Mouse (Mus musculus) left cerebral cortex, postnatal 25 days (tissue): ENCODE data around the gene Npr1. TPM values are rescaled to one million over a fixed set of nuclear protein-coding genes. Genes with fewer than 3 reads are reported as not detected.

Source experiments
- DNase-seq, 2 experiments: peaks; one replicate each; pipeline ENCODE4 v3.0.0; 2022; ENCODE audit warnings: low spot score in 2 of 2, mixed read lengths in 1 of 2
- intact Hi-C: fragments of 180-260 bp; cut with DNase I; formaldehyde crosslinking; loops from one replicate; pipeline ENCODE4 v1.15.1; 2025
- total RNA-seq, 2 experiments: library from RNA; stranded (reverse); gene quantifications; 2 replicates each; pipeline ENCODE4 v1.2.3; 2021

Gene Npr1
- total RNA-seq, 2 experiments from 2014 or later, result 3.0 to 3.1 TPM

DNA sequence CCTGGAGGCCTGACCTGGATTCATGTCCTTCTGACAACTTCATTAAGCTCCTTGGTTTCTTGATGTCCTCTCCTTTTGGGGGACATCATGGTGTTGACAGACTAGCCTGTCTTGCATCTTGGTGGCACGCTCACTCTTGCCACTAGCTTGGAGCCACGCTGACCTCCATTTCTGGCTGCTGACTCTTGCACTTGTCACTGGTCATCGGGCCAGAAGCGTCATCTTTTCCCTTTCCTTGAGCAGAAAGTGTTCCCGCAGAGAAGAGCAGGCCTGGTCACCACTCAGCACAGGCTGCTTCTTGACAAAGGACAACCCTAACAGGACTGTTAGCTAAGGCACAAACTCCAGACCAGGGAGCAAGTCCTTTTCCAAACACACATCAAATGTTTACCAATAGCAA, 59.3 kb downstream of the Npr1 start:
- no peak for DNase-seq
- intact Hi-C loops, result no loop called here

DNA sequence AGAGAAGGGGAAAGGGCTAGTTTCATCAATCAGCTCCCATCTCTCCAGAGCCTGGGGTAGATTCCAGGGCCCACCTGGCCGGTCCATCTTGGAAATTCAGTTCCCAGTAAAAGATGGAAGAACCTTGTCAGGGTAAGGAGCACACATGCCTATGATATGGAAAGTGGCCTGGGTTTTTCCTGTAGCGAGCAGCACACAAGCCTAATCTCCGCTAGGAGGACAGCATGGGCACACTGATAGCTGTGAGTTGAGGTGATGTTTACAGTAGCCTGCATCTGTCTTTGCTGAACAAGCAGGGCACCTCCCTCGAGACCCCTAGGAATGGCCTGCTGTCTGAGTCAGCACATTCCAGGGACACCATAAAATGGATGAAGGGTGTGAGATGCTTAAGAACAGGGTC, 61.1 kb downstream of the Npr1 start:
- no peak for DNase-seq
- intact Hi-C loops, result no loop called here

DNA sequence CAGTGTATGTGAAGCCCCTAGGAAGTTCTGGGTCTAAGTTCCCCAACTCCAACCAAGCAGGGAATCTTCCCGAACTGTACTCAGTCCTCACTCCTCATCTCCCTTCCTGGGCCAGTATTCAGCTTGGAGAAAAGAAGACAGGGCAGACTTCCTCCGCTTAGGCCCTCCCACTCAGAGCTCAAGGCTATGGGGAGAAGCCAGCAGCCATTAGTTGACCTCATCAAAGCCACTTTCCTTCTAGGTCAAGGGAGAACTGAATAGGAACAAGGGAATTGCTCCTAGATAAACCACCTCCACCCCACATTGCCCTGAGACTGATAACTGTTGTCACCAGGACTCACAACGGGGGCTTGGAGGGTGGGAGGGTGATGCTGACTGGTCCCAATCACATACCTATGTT, 61.5 kb downstream of the Npr1 start:
- no peak for DNase-seq
- intact Hi-C loops, result no loop called here

DNA sequence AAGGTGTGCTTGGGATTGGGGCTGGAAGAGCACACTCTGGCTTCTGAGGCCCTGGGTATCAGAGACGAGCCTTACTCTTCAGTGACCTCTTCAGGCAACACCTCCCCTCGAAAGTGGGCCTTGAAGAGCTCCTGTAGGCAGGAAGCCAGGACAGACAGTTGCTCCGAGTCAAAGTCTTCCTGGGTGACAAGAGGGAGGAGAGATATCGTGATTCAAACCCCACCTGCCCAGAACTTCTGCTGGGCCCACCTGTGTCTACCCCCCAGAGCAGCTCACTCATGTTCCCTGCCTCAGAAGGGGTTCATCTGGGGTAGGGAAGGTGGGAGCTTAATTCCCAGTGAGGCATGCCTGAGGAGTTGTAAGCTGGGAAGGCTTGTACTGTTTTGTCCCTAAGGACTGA, 64.7 kb downstream of the Npr1 start:
- DNase-seq, result no peak
- intact Hi-C loops, result no loop called here

Other genes starting within 250 kb of the Npr1 start
- gene Jtb, start 234.3 kb downstream of the Npr1 start, total RNA-seq, result 10 to 100 TPM; 43.2 to 44.7 TPM
- gene Creb3l4, start 222.4 kb downstream of the Npr1 start, total RNA-seq, result not detected
- 10 to 100 TPM; 47.7 to 48.8 TPM for gene Slc39a1, start 217.7 kb downstream of the Npr1 start, total RNA-seq
- gene Crtc2, start 211.7 kb downstream of the Npr1 start, total RNA-seq, result 10 to 100 TPM; 25.8 to 30.7 TPM
- gene Dennd4b, start 200.7 kb downstream of the Npr1 start, total RNA-seq, result 10 to 100 TPM; 30.5 to 33.4 TPM
- 10 to 100 TPM; 88.3 to 97.4 TPM for gene Gatad2b, start 172.7 kb downstream of the Npr1 start, total RNA-seq
- gene Slc27a3, start 75.9 kb downstream of the Npr1 start, total RNA-seq, result 1 to 10 TPM; 7.2 to 8.1 TPM
- 10 to 100 TPM; 64.3 to 70.2 TPM for gene Ints3, start 32.2 kb downstream of the Npr1 start, total RNA-seq
- 10 to 100 TPM; 81.2 to 84.6 TPM for gene Ilf2, start 10.3 kb upstream of the Npr1 start, total RNA-seq
- gene Snapin, start 25.2 kb upstream of the Npr1 start, total RNA-seq, result 10 to 100 TPM; 46.6 to 52.8 TPM
- gene Chtop, start 43.6 kb upstream of the Npr1 start, total RNA-seq, result 100 to 1,000 TPM; 177 to 179 TPM
- 100 to 1,000 TPM; 113 to 116 TPM for gene S100a1, start 48.5 kb upstream of the Npr1 start, total RNA-seq
- gene S100a13, start 48.6 kb upstream of the Npr1 start, total RNA-seq, result 10 to 100 TPM; 17.0 to 21.1 TPM
- under 1 TPM; 0.50 to 0.71 TPM for gene S100a14, start 61.0 kb upstream of the Npr1 start, total RNA-seq
- 10 to 100 TPM; 73.7 to 82.8 TPM for gene S100a16, start 71.4 kb upstream of the Npr1 start, total RNA-seq
- gene S100a3, start 94.7 kb upstream of the Npr1 start, total RNA-seq, result 1 to 10 TPM; 1.1 to 1.4 TPM
- gene S100a2, start 124.4 kb upstream of the Npr1 start, total RNA-seq, result not detected
- gene Gm42674, start 136.0 kb upstream of the Npr1 start, total RNA-seq, result not detected
- 1 to 10 TPM; 3.6 to 7.5 TPM for gene S100a4, start 137.9 kb upstream of the Npr1 start, total RNA-seq
- gene S100a5, start 142.7 kb upstream of the Npr1 start, total RNA-seq, result not detected
- gene S100a6, start 147.0 kb upstream of the Npr1 start, total RNA-seq, result 10 to 100 TPM; 24.6 to 31.1 TPM
- gene S100a7a, start 188.2 kb upstream of the Npr1 start, total RNA-seq, result under 1 TPM; 0.69 to 0.94 TPM
- not detected for gene S100a8, start 203.1 kb upstream of the Npr1 start, total RNA-seq
- not detected for gene S100a9, start 229.9 kb upstream of the Npr1 start, total RNA-seq